Mouse (Mus musculus) embryo, embryonic 10 days (tissue): ENCODE measurements at regions not wholly inside any gene's neighbourhood (a gene's known extent, or its start where the extent isn't known, plus 50 kb on each side); places are given as distances from the start of the nearest gene placed in this dataset.

Experiments
- DNase-seq: peaks from one replicate; pipeline ENCODE4 v3.0.0-alpha.2; 2015; ENCODE audit warnings: low spot score

DNA sequence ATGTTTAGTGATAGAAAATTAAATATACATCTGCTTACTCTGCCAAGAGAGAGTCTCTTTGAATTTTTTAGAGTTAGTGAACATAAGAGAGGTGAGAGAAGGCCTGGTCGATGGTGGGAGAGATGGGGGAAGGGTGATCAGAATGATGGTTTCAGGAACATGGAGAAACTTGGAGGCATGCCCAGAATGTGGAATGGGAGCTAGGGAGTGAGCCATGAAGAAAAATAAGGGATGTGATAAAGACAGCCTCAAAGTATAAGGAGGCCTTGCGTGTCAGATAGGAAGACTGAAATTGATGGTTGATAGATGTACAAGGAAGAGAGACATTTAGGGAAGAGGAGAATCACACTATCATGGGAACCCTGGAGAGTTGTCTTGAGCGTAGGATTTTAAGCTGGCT is 354.6 kb downstream of the Osr1 start:
- no peak for DNase-seq

GRCm38 (mm10) chr12:9934158-9934557 is 364.2 kb downstream of the Osr1 start:
- no peak for DNase-seq

DNA sequence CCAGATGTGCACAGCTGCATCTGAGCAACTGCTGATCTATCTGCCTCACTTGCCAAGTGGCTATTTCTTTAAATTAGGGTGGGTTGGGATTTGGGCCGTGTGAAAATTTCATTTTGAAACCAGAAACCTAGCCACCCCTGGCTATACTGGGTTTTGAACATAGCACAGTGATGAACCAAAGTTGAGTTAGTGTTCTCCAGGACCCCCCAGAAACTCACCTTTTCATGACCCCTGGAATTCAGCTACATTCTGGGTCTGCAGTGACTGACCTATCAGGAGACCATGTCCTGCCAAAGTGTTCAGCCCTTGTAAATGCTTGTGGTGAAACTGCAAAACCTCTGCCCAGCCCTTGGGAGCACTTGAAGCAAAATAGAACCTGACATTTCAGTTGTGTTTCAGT is 371.4 kb downstream of the Osr1 start:
- DNase-seq: no peak

DNA sequence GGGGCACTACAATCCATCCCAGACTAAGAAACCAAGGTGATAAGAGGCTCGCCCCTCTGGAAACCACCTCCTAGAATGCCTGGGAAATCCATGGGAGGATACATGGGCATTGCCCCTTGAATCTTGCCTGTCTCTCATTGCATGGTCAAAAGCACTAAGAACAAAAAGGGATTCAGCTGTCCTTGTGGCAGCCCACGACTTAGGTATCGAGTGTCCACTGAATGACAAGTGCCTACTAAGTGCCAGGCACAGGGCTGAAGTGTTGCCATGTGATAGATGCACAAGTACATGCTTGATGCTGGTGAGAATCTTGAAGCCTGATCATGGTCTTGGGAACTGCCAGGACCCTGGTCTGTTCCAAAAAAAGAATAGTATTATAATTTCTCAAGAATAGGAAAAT is 371.9 kb downstream of the Osr1 start:
- no peak for DNase-seq

GRCm38 (mm10) chr12:9948784-9949183 is 378.9 kb downstream of the Osr1 start:
- DNase-seq: no peak

DNA sequence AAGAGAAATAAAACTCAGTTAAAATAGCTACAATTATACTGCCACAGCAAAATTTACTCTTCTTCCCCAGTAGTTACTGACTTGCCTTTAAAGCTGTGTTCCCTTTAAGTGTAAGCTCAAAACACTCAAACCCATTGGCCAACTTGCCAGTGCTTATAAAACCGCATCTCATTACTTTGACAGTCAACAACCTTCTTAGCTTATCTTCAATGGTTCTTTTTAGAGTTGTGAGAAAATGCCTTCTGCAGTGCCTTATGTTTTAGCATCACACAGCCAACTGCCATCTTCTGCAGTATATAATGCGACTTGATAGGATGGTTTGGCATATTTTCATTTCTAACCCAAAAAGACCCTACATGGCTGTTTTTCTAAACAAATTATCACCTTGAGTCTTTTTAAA is 382.5 kb downstream of the Osr1 start:
- DNase-seq: no peak

- no peak for DNase-seq
These were observed 384.4 kb downstream of the Osr1 start for GRCm38 (mm10) chr12:9954178-9954888.

DNA sequence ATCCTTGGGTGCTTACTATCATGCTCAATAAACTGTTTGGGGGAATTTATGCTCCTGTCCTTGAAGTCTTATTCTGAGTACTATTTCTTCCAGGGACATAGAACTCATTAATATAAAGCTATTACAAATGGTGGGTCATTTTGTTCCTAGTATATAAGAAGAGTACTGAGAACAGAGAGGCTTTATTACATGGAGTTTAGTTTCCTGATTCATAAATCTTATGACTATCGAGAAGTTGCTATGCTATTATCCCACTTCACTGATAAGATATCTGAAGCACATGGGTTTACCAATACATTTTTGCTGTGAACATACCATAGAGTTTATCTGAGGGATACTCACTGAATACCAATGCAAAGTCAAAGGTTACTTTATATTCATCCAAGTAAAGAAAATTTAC is 399.5 kb downstream of the Osr1 start:
- no peak for DNase-seq

DNA sequence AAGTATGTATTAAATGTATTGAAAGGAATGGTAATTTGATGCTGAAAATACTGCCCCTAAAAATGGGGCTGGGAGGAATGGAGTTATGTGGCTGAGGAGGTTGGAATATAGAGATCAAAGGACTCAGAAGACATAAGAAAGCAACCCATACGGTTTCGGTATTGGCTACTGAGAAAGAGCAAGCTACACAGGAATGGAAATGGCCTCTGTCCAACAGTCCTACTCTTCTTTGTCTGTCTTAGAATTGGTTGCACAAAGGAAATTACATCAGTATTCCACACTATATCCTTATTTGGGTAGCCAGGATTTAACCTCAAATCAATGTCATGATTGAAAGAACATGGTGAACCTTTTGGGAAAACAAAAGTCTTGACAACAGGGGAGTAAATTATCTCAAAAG is 399.0 kb upstream of the Nt5c1b start:
- DNase-seq: no peak

GRCm38 (mm10) chr12:9978494-9979112 is 391.2 kb upstream of the Nt5c1b start:
- no peak for DNase-seq

DNA sequence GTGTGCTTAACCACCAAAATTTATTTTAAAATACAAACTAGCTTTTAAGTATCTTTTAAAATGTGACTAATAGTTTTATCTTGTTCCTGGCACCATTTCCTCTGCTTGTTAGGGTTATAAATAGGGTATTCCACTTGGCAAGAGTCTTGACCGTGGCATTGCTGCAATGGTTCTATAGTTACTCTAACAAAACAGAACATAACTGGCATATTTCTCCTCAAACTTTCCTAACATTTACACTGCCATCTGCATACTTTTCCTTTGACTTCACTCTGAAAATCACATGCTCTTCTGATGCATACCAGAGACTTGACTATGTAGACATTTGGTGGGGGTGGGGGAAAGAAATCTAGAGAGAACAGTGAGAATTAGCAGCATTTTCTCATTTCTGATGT is 390.7 kb upstream of the Nt5c1b start:
- no peak for DNase-seq

- DNase-seq: no peak
These were observed 378.5 kb upstream of the Nt5c1b start for GRCm38 (mm10) chr12:9991305-9991704.

- DNase-seq: no peak
These were observed 374.1 kb upstream of the Nt5c1b start for GRCm38 (mm10) chr12:9995670-9996069.

GRCm38 (mm10) chr12:9996455-9997189 is 373.2 kb upstream of the Nt5c1b start:
- DNase-seq: no peak

GRCm38 (mm10) chr12:9997190-9997561 is 372.6 kb upstream of the Nt5c1b start:
- no peak for DNase-seq

DNA sequence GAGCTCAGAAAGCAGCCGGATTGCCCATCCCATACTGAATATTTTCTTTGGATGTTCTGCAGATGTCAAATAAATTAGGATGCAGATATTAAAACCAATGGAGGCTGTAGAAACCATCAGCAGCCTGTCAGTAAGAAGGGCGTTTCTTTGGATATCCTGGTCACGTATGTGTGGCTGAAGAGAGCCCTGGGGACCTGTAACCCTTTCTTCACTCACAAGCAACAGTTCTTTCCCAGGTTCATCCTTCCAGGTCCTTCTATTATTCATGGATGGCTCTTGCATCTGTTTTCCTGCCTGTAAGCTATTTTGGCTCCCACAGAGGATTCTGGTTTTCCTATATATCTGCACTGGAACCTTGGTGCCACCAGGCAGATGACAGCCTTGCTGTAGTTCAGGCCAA is 372.2 kb upstream of the Nt5c1b start:
- no peak for DNase-seq

GRCm38 (mm10) chr12:9999933-10000332 is 369.8 kb upstream of the Nt5c1b start:
- no peak for DNase-seq

DNA sequence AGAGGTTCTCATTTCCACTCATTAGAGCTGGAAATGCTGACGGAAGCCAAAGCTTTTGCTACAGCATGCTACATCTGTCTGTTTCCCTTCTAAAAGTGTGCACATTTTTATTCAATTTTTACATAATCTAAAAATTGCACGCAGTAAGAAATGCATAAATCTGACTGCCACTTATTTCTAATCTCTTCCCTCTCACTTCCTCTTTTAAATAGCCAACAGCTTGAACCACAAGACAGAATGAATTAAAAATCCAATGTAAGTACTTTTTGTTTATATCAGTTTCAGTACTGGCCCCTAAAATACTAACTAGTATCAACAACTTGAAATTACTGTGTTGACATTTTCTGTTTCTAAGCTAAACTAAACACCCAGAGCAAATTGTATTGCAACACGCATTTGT is 361.3 kb upstream of the Nt5c1b start:
- no peak for DNase-seq

GRCm38 (mm10) chr12:10016710-10017581 is 352.8 kb upstream of the Nt5c1b start:
- no peak for DNase-seq

GRCm38 (mm10) chr12:10035479-10035878 is 334.3 kb upstream of the Nt5c1b start:
- peak; percentile 39 for DNase-seq

GRCm38 (mm10) chr12:10062006-10062514 is 307.7 kb upstream of the Nt5c1b start:
- DNase-seq: peak; percentile 60

DNA sequence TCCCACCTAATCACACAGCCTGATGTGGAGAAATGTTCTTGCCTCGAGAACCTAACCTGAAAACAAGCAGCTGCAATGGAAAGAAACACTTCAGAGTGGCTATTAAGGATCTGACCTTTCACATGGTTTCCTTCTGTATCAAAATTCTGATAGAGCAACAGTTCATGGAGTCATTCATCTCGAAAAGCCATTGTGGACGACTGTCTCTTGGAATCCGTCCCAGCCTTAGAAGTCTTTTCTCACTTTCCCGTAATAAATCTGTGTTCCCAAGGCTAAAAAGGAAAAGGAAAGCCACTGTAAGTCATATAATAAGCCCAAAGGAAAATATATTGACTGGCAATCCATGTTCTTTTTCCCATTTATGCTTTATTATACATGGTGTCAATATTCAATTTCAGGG is 291.4 kb upstream of the Nt5c1b start:
- no peak for DNase-seq
